Mouse (Mus musculus) neural tube, embryonic 10.5 days (tissue): ENCODE measurements at regions not wholly inside any gene's neighbourhood (a gene's known extent, or its start where the extent isn't known, plus 50 kb on each side); places are given as distances from the start of the nearest gene placed in this dataset.
"Not testable (repeated sequence)": the region's sequence is repeated elsewhere in the genome, so short reads cannot be mapped to it uniquely, and the experiment has no call there.

Experiments used
- DNase-seq: peaks from one replicate; pipeline ENCODE4 v3.0.0-alpha.2; 2017; ENCODE audit warnings: low spot score; ENCODE audit errors: extremely low spot score

- DNase-seq = no peak
Measured at GRCm38 (mm10) chr13:20039590-20039989, 50.8 kb upstream of the Elmo1 start.

- DNase-seq = peak; percentile 26
Measured at GRCm38 (mm10) chr13:20038463-20038862, 51.9 kb upstream of the Elmo1 start.

GRCm38 (mm10) chr13:20037436-20037835 is 53.0 kb upstream of the Elmo1 start:
- DNase-seq = no peak

- no peak for DNase-seq
Measured at GRCm38 (mm10) chr13:20033937-20034735, 56.3 kb upstream of the Elmo1 start.

GRCm38 (mm10) chr13:20031660-20032059 is 58.7 kb upstream of the Elmo1 start:
- DNase-seq = no peak

- no peak for DNase-seq
Measured at GRCm38 (mm10) chr13:20031082-20031481, 59.3 kb upstream of the Elmo1 start.

GRCm38 (mm10) chr13:20026612-20027011 is 63.8 kb upstream of the Elmo1 start:
- DNase-seq = no peak

- DNase-seq = not testable (repeated sequence)
Measured at GRCm38 (mm10) chr13:20016454-20016853, 73.9 kb upstream of the Elmo1 start.

GRCm38 (mm10) chr13:20012621-20013020 is 77.8 kb upstream of the Elmo1 start:
- DNase-seq = no peak

GRCm38 (mm10) chr13:20009164-20009563 is 81.2 kb upstream of the Elmo1 start:
- no peak for DNase-seq

- no peak for DNase-seq
Measured at GRCm38 (mm10) chr13:20007561-20007960, 82.8 kb upstream of the Elmo1 start.

- no peak for DNase-seq
Measured at GRCm38 (mm10) chr13:19997606-19998005, 92.8 kb upstream of the Elmo1 start.

GRCm38 (mm10) chr13:19975621-19976020 is 114.8 kb upstream of the Elmo1 start:
- DNase-seq = no peak

- no peak for DNase-seq
Measured at GRCm38 (mm10) chr13:19966566-19966965, 123.8 kb upstream of the Elmo1 start.

- no peak for DNase-seq
Measured at GRCm38 (mm10) chr13:19963031-19963430, 127.4 kb upstream of the Elmo1 start.

GRCm38 (mm10) chr13:19928761-19929160 is 104.7 kb upstream of the Gpr141 start:
- DNase-seq = no peak

GRCm38 (mm10) chr13:19927807-19928206 is 103.8 kb upstream of the Gpr141 start:
- DNase-seq = no peak

- DNase-seq = no peak
Measured at GRCm38 (mm10) chr13:19921084-19921827, 97.2 kb upstream of the Gpr141 start.

- peak; percentile 18 for DNase-seq
Measured at GRCm38 (mm10) chr13:19911860-19912584, 88.0 kb upstream of the Gpr141 start.

GRCm38 (mm10) chr13:19902786-19903185 is 78.7 kb upstream of the Gpr141 start:
- DNase-seq = no peak

- no peak for DNase-seq
Measured at GRCm38 (mm10) chr13:19897191-19897590, 73.1 kb upstream of the Gpr141 start.
